Mouse (Mus musculus): ENCODE data around the gene Mst1.

- no peak for TF ChIP-seq CTCF (IDR thresholded peaks at IDR 0.05; ENCODE audit: borderline replicate concordance, extremely low read depth, insufficient read depth, insufficient read length)
- no peak for TF ChIP-seq POLR2A (IDR thresholded peaks at IDR 0.05; ENCODE audit: borderline replicate concordance, extremely low read depth, insufficient read depth, insufficient read length, poor library complexity, severe bottlenecking)
Observed at GRCm38 (mm10) chr9:108032126-108032525, 48.1 kb upstream of the Mst1 start.

Data from brain, embryonic 14.5 days (tissue).